Mouse (Mus musculus): ENCODE results near the gene Slc38a5. TPM values are rescaled to one million over a fixed set of nuclear protein-coding genes. Genes with fewer than 3 reads are reported as not detected.

Gene Slc38a5
- 0.64 TPM for polyA plus RNA-seq (2017; shearing (Covaris generic))

DNA sequence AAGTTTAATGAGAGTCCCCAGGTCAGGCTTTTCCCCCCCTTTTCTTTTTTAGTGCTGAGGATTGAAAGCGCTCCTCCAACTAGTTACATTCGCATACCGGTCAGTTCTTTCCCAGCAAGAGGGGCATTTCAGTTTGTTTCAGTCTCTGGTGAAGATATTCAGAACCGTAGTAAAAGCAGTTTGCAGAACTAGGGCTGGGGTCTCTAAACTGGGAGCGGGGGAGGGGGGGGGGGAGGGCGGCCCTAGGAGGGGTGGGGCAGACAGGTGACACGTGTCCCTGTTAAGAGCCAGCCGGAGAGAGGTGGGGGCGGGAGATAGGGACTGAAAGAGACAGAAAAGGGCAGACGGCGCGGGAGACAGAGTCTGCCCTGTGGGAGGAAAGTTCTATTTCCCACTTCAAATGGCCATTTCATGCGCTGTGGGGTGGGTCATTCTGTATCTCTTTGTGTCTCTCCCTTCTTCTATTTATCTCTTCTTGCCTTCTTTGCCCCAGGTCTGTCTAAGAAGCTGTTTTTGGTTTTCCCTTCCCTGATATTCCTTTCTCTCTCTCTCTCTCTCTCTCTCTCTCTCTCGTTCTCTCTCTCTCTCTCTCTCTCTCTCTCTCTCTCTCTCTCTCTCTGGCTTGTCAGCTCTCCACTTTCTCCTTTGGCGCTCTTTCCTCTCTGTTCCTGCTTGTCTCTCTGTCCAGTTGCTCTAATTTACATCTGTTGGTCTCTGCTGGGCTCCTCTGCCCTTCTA is at the start of gene Slc38a5:
Slc38a5 (plus strand) TSS at position 51 of the 738 bp plus-strand sequence.

DNA sequence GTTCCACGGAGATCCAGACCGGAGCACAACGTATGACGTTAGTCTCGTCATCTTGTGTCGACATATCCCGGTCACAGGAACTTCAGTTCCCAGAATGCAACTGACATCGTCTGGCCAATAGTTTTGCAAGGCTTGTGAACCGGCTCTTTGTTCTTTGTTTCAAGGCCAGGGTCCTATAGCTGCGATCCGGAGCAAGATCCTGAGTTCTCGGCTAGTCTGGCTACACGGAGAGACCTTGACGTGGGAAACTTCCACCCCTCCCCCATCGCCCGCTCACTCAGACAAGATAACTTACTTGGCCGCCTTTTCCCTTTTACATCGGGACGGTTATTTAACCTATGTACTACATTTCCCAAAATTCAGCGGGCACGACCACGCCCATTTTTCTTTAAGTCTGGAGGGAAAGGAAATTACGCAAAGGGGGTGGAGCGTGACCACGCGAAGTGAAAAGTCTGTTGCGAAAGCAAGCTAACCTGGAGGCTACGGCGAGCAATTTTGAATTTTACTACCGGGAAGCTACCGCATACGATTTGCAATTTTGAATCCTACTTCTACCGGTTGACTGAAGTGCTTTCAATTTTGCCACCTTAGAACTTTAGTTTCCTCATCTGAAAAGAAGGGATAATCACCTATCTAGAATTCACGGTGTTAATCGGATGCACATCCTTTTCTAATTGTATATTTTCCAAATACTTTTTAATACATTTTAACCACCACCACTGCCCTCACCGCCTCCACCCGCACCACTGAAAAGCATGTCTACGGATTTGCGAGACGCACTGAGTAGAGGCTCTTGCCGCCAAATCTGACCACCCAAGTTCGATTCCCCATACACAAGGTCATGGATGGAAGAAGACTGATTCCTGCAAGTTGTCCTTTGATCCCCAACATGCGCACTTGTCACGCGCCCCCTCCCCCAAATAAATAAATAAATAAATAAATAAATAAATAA is 18.3 kb upstream of the Slc38a5 start, which contains the start of gene Ftsj1:
Ftsj1 (minus strand) TSS at position 73 of the 952 bp plus-strand sequence.

DNA sequence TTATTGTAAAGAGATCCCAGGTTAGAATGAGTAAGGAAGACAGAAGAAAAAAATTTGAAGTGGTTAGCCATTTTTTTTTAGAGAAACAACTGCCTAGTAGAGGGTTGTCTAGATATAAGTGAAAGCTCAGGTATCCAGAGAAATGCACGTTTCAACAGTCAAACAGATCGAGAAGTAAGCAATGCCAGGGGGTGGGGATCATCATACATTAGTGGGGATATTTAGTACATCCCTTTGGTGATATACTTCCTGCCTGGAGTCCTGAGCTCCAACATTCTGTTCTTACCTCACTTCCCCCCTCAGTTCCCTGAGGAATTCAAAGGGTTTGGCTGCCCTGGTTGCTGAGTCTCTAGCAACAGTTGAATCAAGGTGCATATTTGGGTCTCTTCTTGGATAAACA is 56.2 kb downstream of the Slc38a5 start, which contains the start of gene Ssxb10:
Ssxb10 (plus strand) TSS at position 301 of the 400 bp plus-strand sequence.

Other genes starting within 250 kb of the Slc38a5 start
- 27.3 TPM for gene Suv39h1, start 196.4 kb upstream of the Slc38a5 start, polyA plus RNA-seq (2017; shearing (Covaris generic))
- 92.8 TPM for gene Was, start 180.6 kb upstream of the Slc38a5 start, polyA plus RNA-seq (2017; shearing (Covaris generic))
- 33.2 TPM for gene Wdr13, start 138.2 kb upstream of the Slc38a5 start, polyA plus RNA-seq (2017; shearing (Covaris generic))
- gene Rbm3, start 125.3 kb upstream of the Slc38a5 start, polyA plus RNA-seq (2017; shearing (Covaris generic)), result 443 TPM
- gene Tbc1d25, start 95.0 kb upstream of the Slc38a5 start, polyA plus RNA-seq (2017; shearing (Covaris generic)), result 15.6 TPM
- 187 TPM for gene Ebp, start 77.6 kb upstream of the Slc38a5 start, polyA plus RNA-seq (2017; shearing (Covaris generic))
- gene Porcn, start 64.6 kb upstream of the Slc38a5 start, polyA plus RNA-seq (2017; shearing (Covaris generic)), result not detected
- 24.7 TPM for gene Ftsj1, start 18.7 kb upstream of the Slc38a5 start, polyA plus RNA-seq (2017; shearing (Covaris generic))
- not detected for gene Ssxb10, start 56.3 kb downstream of the Slc38a5 start, polyA plus RNA-seq (2017; shearing (Covaris generic))
- gene Ssxb9, start 95.8 kb downstream of the Slc38a5 start, polyA plus RNA-seq (2017; shearing (Covaris generic)), result not detected
- gene Ssxb1, start 142.2 kb downstream of the Slc38a5 start, polyA plus RNA-seq (2017; shearing (Covaris generic)), result not detected
- gene Ssxb2, start 190.6 kb downstream of the Slc38a5 start, polyA plus RNA-seq (2017; shearing (Covaris generic)), result not detected